Mouse (Mus musculus): ENCODE data around the gene Ube2e3. TPM values are rescaled to one million over a fixed set of nuclear protein-coding genes. Genes with fewer than 3 reads are reported as not detected.

Ube2e3 gene
- polyA plus RNA-seq, 1 experiment, result 43.5 TPM

DNA sequence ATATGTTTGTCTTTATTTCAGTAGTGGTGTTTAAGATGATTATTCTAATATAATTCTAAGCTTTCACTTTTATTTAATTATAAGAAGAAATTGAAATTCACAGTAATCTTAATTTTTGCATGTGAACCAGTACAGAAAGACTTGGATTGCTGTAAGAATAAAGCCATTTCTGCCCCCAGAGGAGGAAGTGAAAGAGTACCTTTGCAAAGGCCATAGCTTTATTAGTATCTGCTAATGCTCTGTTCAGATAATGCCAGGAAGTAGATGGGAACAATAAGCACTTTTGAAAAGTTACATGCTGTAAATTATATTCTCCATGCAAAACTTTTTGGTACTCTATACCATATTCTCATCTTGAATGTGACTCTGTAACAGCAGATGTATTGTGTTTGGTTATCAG lies 8.1 kb downstream of the Ube2e3 start:
- H3K27ac ChIP-seq (ENCODE audit: insufficient read depth, low read depth, low read length), result no peak overlapping the region
- peaks cover 10% of the 10 kb centered on the region for H3K4me1 ChIP-seq (ENCODE audit: control insufficient read depth, insufficient read depth, low read length)
- TF ChIP-seq CTCF (IDR thresholded peaks at IDR 0.05; ENCODE audit: low read depth, low read length), result no peak
- no peak for TF ChIP-seq POLR2A (IDR thresholded peaks at IDR 0.05; ENCODE audit: borderline replicate concordance, low read depth, low read length)

DNA sequence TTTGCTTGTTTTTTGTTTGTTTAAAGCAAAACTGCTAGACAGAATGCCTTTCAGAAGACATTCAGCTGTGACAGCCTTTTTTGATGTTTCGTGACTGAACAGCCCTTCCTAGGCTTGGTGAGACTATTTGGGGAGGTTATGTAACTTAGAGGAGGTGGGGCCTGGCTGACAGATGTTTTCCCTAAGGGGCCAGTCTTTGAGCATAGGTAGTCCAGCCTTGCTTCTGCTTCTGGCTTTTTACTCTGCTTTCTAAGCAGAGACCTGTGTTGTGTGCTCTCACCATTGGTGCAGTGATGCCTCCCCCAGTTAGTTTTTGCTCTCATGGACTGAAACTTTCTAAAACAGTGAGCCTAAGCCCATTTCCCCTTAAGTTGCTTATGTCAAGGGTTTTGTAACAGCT lies 14.1 kb downstream of the Ube2e3 start:
- no peak overlapping the region for H3K4me3 ChIP-seq (ENCODE audit: insufficient read depth, low read length)
- TF ChIP-seq CTCF (IDR thresholded peaks at IDR 0.05; ENCODE audit: low read depth, low read length) (no peak), POLR2A (IDR thresholded peaks at IDR 0.05; ENCODE audit: borderline replicate concordance, low read depth, low read length) (no peak)
- H3K27ac ChIP-seq (ENCODE audit: insufficient read depth, low read depth, low read length), result no peak overlapping the region
- peaks cover 6% of the 10 kb centered on the region for H3K4me1 ChIP-seq (ENCODE audit: control insufficient read depth, insufficient read depth, low read length)

More for the DNA sequence above, 8.1 kb downstream of the Ube2e3 start:
- no peak overlapping the region for H3K4me3 ChIP-seq (ENCODE audit: insufficient read depth, low read length)

DNA sequence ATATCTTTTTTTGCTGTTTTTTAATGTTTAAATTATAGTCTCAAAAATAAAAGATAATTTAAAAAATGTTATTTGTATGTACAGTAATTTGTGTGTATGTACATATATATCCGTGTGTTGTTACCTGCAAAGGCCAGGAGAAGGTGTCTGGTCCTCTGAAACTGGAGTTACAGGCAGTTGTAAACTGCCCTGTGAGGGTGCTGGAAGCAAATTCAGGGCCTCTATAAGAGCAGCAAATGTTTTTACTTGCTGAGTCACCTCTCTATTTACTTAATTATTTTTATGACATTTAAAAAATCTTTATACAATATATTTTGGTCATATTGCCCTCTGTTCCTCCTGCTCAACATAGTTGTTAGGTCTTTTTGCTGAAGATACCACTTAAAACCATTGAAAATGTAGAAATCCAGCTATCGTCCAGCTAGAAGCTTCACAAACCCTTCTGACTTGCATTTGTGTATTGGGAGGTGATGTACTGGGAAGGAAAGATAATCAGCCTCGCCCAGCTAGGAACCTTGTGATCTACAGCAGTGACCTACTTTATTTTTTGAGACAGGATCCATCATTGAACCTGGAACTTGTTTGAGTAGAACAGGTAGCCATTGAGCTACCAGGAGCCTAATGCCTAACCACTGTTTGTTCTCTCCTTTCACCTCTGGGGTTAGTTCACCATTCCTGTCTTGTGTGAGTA lies 15.0 kb downstream of the Ube2e3 start:
- no peak overlapping the region for H3K27ac ChIP-seq (ENCODE audit: insufficient read depth, low read depth, low read length)
- no peak overlapping the region for H3K4me3 ChIP-seq (ENCODE audit: insufficient read depth, low read length)
- TF ChIP-seq POLR2A (IDR thresholded peaks at IDR 0.05; ENCODE audit: borderline replicate concordance, low read depth, low read length) (no peak), CTCF (IDR thresholded peaks at IDR 0.05; ENCODE audit: low read depth, low read length) (no peak)
- peaks cover 6% of the 10 kb centered on the region for H3K4me1 ChIP-seq (ENCODE audit: control insufficient read depth, insufficient read depth, low read length)

DNA sequence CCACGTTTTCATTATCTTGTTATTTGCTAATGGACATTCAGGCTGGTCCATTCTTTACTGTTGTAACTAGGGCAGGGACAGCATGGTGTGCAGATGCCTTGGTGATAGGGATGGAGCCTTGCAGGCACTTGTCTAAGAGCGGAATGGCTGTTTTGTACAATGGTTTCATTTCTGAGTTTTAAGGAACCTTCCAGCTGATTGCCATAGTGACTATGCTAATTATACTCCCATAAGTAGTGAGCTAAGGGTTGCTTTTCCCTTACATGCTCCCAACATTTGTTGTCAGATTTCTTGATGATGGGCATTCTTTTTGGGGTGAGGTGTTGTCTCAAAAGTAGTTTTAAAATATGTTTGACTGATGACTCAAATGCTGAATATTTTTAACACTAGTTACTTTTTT lies 18.5 kb downstream of the Ube2e3 start:
- H3K4me1 ChIP-seq (ENCODE audit: control insufficient read depth, insufficient read depth, low read length), result peaks cover 6% of the 10 kb centered on the region
- no peak for TF ChIP-seq CTCF (IDR thresholded peaks at IDR 0.05; ENCODE audit: low read depth, low read length)
- no peak for TF ChIP-seq POLR2A (IDR thresholded peaks at IDR 0.05; ENCODE audit: borderline replicate concordance, low read depth, low read length)
- H3K27ac ChIP-seq (ENCODE audit: insufficient read depth, low read depth, low read length), result no peak overlapping the region
- no peak overlapping the region for H3K4me3 ChIP-seq (ENCODE audit: insufficient read depth, low read length)

DNA sequence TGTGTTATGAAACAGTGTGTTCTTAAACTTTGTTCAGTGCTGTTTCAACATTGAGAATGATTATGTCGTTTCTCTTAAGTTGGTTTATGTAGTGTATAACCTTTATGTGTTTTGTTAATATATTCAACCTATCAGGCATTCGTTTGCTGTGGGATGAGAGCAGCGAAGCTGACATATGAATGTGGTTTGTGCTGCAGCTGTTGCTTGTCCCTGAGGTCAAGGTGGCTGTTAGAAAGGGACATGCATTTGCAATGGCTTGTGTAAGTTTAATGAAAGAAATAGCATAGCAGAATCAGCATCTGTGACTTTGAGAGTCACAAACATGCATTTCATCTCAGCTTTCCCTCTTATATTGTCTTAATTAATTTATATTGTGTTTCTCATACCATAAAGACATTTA lies 20.3 kb downstream of the Ube2e3 start:
- peaks cover 5% of the 10 kb centered on the region for H3K4me1 ChIP-seq (ENCODE audit: control insufficient read depth, insufficient read depth, low read length)
- TF ChIP-seq CTCF (IDR thresholded peaks at IDR 0.05; ENCODE audit: low read depth, low read length), result no peak
- no peak for TF ChIP-seq POLR2A (IDR thresholded peaks at IDR 0.05; ENCODE audit: borderline replicate concordance, low read depth, low read length)

DNA sequence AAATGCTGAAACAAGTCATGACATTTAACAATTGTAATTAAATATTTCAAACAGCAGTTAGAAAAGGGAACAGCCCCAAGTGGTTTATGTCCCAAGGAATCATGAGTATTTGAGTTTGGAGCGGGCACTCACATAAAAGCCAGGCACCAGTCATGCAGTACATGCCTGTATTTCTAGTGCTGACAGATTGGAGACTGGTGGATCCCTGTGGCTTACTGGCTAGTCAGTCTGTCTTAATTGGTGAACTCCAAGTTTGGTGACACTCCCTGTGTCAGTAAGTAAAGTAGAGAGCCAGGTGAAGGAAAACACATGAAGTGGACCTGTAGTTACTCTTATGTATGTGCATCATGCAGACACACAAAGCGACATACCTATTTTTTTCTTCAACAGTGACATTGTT lies 27.3 kb downstream of the Ube2e3 start:
- H3K4me1 ChIP-seq (ENCODE audit: control insufficient read depth, insufficient read depth, low read length), result no peaks in the 10 kb centered on the region
- H3K4me3 ChIP-seq (ENCODE audit: insufficient read depth, low read length), result no peak overlapping the region
- no peak for TF ChIP-seq POLR2A (IDR thresholded peaks at IDR 0.05; ENCODE audit: borderline replicate concordance, low read depth, low read length)
- TF ChIP-seq CTCF (IDR thresholded peaks at IDR 0.05; ENCODE audit: low read depth, low read length), result no peak
- no peak overlapping the region for H3K27ac ChIP-seq (ENCODE audit: insufficient read depth, low read depth, low read length)

More for the DNA sequence above, 20.3 kb downstream of the Ube2e3 start:
- Histone ChIP-seq H3K4me3 (ENCODE audit: insufficient read depth, low read length) (no peak overlapping the region), H3K27ac (ENCODE audit: insufficient read depth, low read depth, low read length) (no peak overlapping the region)

DNA sequence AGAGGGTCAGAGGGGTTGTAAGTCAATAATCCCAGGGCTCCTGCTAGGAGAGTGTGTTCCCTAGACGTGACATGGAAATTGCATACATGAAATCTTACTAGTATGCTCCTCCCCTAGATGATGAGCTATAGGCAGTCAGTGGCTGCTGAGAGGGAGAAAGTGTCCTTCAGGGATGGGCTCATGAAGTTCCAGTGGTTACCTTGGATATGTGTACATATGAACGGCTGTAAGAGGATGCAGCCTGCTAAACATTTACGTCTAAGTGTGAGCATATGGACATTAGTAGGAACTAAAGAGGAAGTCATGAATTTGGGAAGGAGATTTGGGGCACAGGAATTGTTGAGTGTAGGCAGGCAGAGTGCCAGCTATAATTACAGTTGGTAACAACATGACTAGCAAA lies 38.0 kb downstream of the Ube2e3 start:
- Histone ChIP-seq H3K4me3 (ENCODE audit: insufficient read depth, low read length) (no peak overlapping the region), H3K4me1 (ENCODE audit: control insufficient read depth, insufficient read depth, low read length) (peaks cover 5% of the 10 kb centered on the region), H3K27ac (ENCODE audit: insufficient read depth, low read depth, low read length) (no peak overlapping the region)
- TF ChIP-seq POLR2A (IDR thresholded peaks at IDR 0.05; ENCODE audit: borderline replicate concordance, low read depth, low read length), result no peak
- no peak for TF ChIP-seq CTCF (IDR thresholded peaks at IDR 0.05; ENCODE audit: low read depth, low read length)

DNA sequence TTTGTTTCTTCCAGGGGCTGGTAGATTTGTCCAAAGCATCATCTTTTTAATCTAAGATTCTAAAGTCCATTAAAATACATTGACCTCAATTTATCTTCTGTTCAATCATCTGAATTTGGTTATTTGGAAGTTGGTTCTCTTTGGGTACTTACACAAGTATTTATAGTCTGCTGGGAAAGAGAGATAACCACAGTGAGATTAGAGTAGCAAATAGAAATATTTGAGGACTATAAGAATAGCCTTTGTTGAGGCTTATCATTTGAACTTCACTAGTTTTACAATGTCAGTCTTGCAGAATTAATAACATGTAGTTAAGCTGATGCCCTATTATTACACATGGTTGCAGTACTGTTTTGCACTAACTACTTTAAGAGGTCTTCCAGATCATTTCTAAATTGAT lies 43.6 kb downstream of the Ube2e3 start:
- no peak for TF ChIP-seq POLR2A (IDR thresholded peaks at IDR 0.05; ENCODE audit: borderline replicate concordance, low read depth, low read length)
- no peak for TF ChIP-seq CTCF (IDR thresholded peaks at IDR 0.05; ENCODE audit: low read depth, low read length)
- Histone ChIP-seq H3K4me3 (ENCODE audit: insufficient read depth, low read length) (no peak overlapping the region), H3K27ac (ENCODE audit: insufficient read depth, low read depth, low read length) (no peak overlapping the region), H3K4me1 (ENCODE audit: control insufficient read depth, insufficient read depth, low read length) (0 out of 2 replicates have a peak, but pooled peaks cover 2% of the 10 kb centered on the region)

DNA sequence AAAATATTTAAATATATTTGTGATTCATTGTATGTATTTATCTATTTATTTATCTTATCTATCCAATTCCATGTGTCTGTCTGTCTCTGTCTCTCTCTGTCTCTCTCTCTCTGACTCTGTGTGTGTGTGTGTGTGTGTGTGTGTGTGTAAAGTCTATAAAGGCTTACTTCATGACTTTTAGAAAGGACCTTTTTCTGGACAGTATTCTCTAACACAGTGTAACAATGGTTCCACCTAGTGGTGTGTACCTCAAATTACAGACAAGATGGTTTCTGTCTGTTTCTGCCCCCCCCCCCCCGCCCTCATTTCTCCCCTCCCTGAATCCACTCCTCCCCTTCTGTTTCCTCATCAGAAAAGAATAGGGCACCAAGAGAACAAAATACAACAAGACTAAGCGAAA lies 46.9 kb downstream of the Ube2e3 start:
- Histone ChIP-seq H3K4me1 (ENCODE audit: control insufficient read depth, insufficient read depth, low read length) (no peaks in the 10 kb centered on the region), H3K27ac (ENCODE audit: insufficient read depth, low read depth, low read length) (no peak overlapping the region), H3K4me3 (ENCODE audit: insufficient read depth, low read length) (no peak overlapping the region)
- TF ChIP-seq CTCF (IDR thresholded peaks at IDR 0.05; ENCODE audit: low read depth, low read length) (no peak), POLR2A (IDR thresholded peaks at IDR 0.05; ENCODE audit: borderline replicate concordance, low read depth, low read length) (no peak)

DNA sequence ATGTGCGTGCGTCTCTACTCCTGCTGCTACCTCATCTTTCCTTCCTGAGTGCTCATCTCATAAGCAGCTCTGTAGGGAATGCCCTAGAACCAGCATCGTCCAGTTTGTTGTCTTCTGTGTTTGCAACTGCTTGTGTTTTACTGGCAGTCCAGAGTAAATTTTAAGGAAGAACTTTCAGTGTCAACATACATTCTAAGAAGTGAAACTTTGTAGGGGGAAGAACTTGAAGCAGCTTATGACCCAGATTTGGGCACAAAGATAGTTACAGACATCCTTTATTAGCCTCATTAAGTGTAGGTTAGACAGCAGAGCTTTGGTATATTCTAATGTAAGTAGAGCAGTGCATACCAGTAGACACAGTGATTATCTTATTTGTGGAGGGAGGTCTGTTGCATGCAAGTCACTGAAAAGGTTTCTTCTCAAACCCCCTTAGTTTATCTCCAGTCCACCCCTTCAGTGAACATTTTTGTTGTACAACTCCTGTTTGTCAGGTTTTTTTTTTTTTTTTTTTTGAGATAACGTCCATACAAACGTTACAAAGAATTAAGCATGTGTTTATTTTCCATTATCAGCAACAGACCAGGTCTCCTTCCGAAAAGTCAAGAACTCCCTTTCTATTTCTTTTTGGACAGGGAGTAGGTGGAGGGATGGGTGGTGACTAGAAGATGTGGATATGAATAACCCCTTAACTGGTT lies 55.2 kb downstream of the Ube2e3 start:
- H3K4me1 ChIP-seq (ENCODE audit: control insufficient read depth, insufficient read depth, low read length), result peaks cover 19% of the 10 kb centered on the region
- no peak for TF ChIP-seq POLR2A (IDR thresholded peaks at IDR 0.05; ENCODE audit: borderline replicate concordance, low read depth, low read length)
- no peak for TF ChIP-seq CTCF (IDR thresholded peaks at IDR 0.05; ENCODE audit: low read depth, low read length)
- H3K27ac ChIP-seq (ENCODE audit: insufficient read depth, low read depth, low read length), result peak overlapping the region; percentile 17; the same call in 1 of the 2 replicates
- no peak overlapping the region for H3K4me3 ChIP-seq (ENCODE audit: insufficient read depth, low read length)
